Mouse (Mus musculus) liver, postnatal 0 days (tissue): ENCODE measurements around the gene Adam12.

Experiments
- CTCF ChIP-seq: sonication (generic); IDR thresholded peaks from 2 replicates; pipeline ENCODE4 v1.5.1; 2016; ENCODE audit warnings: antibody characterized with exemption, low read depth
- EP300 ChIP-seq: IDR thresholded peaks from 2 replicates; pipeline ENCODE4 v1.6.1; 2016; ENCODE audit warnings: antibody characterized with exemption, low read depth, mild to moderate bottlenecking

GRCm38 (mm10) chr7:133921291-133921690 is 310.7 kb downstream of the Adam12 start:
- no peak for TF ChIP-seq CTCF
- no peak for TF ChIP-seq EP300
